Mouse (Mus musculus): ENCODE measurements around the gene B4galnt2.

The B4galnt2 gene

GRCm38 (mm10) chr11:95840694-95841497 lies 73.8 kb downstream of the B4galnt2 start:
- in situ Hi-C loops (cut with MboI, MseI), result no loop called here

DNA sequence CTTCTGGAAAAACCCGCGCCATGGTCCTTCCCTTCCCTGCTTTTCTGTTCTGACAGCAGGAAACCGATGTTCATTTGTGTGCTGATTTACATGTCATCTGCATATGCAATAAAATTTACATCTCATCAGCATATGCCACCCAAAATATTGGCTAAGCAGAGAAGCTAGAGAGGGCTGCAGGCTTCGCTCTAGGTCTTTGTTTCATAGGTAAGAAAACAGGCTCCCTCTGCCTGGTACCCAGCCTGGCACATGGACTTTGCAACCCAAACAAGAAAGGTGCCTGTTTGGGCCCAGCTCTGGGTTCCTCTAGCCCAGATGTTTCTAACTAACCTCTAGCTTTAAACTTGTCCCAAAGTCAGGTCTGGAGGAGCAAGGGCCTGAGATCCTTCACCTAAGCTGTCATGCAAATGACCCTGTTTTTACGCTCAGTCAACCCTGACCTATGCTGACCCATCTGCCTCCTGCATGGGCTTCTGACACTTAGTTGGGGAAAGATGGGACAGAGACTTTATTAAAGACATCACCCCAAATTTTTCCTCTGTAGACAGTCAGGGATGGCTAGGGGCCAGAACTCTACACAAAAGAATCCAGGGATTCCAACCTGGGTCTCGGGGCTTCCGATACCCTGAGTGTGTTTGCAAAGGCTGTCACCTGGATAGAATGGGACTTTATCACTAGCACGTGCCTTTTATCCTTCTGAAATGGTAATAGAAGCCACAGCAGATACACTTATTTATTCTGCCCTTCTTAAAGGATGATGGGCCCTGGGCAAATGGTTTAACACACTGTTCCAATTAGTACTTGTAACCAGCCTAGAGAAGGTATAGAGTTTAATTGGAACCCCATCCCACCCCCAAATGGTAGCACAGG lies 75.5 kb downstream of the B4galnt2 start:
- in situ Hi-C loops (cut with MboI, MseI), result no loop called here

GRCm38 (mm10) chr11:95838598-95838997 lies 76.1 kb downstream of the B4galnt2 start:
- in situ Hi-C loops (cut with MboI, MseI), result no loop called here

DNA sequence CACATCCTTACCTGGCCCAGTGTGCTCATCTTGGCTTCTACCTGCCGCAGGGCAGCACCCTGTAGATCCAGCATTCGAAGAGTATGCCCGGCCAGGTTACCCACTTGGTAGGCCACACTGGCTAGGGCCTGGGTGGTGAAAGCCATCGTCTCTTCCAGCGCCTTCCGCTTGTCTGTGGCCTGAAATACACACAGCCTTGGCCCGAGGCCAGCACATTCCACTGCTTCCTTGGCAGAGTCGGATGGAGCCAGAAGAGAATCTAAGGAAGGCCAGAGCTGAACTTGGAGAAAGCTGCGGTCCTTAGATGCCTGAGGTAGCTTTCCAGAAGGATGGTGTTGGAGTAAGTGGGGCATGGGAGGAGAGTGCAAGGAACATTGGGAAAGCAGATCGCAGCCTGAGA lies 77.6 kb downstream of the B4galnt2 start, which contains the start of gene Gngt2:
TSS of gene Gngt2 (plus strand) at position 158 of the 400 bp plus-strand sequence.
- in situ Hi-C loops (cut with MboI, MseI), result no loop called here

- in situ Hi-C loops (cut with MboI, MseI), result no loop called here
Measured at GRCm38 (mm10) chr11:95836433-95836832, 78.3 kb downstream of the B4galnt2 start.

GRCm38 (mm10) chr11:95835832-95836231 lies 78.9 kb downstream of the B4galnt2 start:
- in situ Hi-C loops (cut with MboI, MseI), result no loop called here

GRCm38 (mm10) chr11:95834742-95835710 lies 79.7 kb downstream of the B4galnt2 start:
- in situ Hi-C loops (cut with MboI, MseI), result no loop called here

GRCm38 (mm10) chr11:95834143-95834667 lies 80.5 kb downstream of the B4galnt2 start:
- in situ Hi-C loops (cut with MboI, MseI), result no loop called here

DNA sequence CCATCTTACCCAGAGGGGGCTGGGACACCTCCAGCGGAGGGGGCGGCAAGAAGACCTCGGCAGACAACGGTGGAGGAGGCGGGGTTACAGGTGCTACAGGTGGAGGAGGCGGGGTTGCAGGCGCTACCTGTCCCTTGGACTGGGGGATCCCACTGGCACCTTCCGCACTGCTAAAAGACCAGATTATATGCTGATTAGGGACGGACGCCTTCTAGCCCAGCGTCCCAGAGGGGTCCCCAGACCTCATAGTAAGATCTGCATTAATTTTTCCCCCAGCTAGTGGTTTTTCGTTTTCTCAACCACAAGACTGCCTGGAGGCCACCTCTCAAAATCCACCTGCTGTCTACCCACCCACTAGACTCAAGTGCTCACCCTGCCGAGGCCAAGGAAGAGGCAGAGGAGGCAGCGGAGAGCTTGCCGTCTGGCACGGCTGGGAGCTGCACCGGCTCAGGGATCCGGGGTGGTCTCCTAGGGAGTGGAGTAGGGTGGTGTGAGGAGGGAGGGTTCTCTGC lies 81.0 kb downstream of the B4galnt2 start:
- in situ Hi-C loops (cut with MboI, MseI), result no loop called here

- in situ Hi-C loops (cut with MboI, MseI), result no loop called here
Measured at GRCm38 (mm10) chr11:95833006-95833570, 81.6 kb downstream of the B4galnt2 start.

GRCm38 (mm10) chr11:95832129-95833005 lies 82.3 kb downstream of the B4galnt2 start:
- in situ Hi-C loops (cut with MboI, MseI), result no loop called here

DNA sequence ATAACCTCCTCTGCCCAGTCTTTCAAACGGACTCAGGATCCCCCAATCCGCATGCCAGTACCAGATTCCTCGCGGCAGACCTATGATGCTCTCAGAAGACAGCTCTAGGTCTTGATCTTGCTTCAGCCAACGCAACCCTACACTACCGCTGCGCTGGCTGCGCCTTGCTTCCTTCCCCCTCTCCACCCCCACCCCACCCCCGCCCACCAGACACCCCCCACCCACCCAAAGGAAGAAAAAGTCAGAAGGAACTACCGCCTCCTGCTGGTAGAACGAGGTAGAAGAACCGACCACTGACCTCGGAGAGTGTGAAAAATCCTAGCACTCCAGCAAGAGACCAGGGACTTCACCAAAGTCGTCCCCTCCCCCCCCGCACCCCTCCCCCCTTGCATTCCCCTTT lies 83.0 kb downstream of the B4galnt2 start:
- in situ Hi-C loops (cut with MboI, MseI), result no loop called here

DNA sequence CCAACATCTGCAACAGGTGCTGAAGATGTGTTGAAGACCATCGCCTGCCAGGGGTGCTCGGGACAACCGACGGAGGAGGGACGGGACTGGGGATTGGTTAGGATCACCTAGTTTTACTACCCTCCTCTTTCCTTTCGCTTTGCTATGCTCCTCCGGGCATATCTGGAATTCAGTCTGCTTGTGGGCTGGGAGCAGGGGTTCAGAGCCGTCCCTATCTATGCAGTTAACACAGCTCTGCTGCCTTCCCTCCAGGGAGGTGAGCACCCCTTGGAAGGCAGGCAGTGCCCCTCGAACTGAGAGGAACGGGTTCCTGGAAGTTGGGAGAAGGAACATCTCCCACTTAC lies 83.4 kb downstream of the B4galnt2 start:
- in situ Hi-C loops (cut with MboI, MseI), result no loop called here

GRCm38 (mm10) chr11:95830411-95831275 lies 84.0 kb downstream of the B4galnt2 start:
- in situ Hi-C loops (cut with MboI, MseI), result no loop called here

GRCm38 (mm10) chr11:95829526-95830050 lies 85.1 kb downstream of the B4galnt2 start:
- in situ Hi-C loops (cut with MboI, MseI), result no loop called here

DNA sequence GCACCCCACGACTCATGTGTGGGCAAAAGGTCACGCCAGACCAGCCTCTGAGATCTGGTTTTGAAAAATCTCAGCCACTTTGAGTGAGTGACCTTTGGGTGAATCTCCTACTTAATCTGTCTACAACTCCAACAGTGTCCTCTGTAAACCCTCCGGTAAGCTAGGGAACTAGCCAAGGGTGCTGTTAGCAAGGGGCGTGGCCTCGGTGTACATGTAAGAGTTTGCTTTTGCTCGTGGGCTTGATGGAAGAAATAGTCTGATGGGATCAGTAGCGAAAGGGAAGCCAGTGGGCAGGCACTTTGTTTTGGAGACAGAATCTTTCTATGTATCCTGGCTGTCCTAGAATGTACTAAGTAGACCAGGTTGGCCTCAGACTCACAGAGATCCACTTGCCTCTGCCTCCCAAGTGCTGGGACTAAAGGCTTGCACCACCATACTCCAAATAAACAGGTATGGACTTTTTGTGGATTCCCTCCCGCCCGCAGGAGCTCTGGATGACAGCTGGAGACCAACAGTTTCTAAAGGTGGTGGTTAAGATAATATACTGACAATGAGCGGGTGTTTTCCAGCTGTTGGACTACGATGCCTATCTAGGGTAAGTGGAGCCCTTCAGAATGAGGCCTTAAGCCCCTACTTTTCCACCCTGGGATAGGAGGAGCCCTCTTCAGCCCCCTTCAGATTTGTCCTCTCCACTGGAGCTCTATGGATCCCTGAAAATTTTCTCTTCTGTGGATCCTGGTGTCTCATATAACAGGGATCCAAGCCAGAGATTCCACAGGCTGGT lies 86.3 kb downstream of the B4galnt2 start:
- in situ Hi-C loops (cut with MboI, MseI), result no loop called here

DNA sequence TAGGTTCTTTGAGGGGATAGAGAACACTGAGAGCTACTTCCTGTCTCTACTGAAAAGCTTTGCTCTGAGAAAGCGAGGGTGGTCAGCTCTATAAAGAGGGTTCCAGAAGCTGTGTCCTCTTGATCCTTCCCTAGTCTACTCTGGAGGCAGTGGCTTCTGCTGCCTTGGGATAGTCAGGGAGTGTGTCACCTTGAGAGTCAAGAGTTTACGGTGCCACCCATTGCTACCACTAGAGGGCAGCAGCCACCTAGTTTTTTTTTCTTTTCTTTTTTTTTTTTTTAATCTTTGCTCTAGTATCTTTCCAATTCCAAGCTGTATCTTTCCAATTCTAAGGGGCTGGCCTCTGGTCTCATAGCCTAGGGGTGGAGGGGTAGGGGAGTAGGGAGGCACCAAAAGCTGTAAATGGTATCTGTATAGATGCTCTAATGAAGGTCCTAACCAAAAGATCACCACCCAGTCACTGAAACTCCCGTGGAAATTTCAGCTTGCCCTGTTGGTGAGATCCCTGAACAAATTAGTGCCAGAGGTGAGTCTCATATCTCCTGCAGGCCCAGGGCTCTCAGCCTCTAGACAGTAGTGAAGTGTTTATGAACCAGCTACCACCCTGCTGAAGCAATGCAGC lies 87.1 kb downstream of the B4galnt2 start:
- in situ Hi-C loops (cut with MboI, MseI), result no loop called here
